Mouse (Mus musculus): ENCODE data around the gene Adgrv1.

Adgrv1 gene

DNA sequence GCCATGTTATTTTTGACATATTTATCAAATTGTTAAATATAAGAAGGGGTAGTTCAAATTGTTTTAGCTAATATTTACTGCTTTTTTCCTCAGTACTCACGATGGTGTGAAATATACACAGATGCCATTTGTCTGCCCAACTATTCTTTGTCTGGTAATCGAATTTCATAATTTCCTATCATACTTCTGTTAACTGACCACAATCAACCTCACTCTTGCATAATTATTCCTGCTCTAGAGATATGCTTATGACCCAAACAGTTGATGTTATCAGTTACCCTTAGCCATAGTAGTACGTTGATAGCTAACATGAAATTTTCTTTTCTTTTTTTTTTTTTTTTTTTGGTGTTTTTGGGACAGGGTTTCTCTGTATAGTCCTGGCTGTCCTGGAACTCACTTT is 393.5 kb downstream of the Adgrv1 start:
- no peak for DNase-seq (ENCODE audit: low spot score)

DNA sequence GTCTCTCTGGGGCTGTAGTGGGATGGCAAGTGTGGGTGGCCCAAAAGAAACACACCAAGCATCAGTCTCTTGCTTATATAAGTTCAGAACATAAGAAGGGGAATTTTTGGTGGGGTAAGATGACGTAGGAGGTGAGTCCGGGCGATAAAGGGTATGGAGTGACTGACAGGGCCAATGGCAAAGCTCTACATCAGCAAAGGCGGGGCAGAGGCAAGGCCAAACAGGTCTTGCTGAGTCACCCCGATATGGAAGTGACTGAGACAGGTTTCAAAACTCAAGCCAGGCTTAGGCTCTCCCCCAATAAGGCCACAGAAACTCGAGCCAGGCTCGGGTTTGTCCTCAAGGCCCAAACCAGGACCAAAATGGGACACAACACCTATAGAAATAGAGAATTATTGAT is 394.1 kb downstream of the Adgrv1 start:
- DNase-seq (ENCODE audit: low spot score) = no peak

DNA sequence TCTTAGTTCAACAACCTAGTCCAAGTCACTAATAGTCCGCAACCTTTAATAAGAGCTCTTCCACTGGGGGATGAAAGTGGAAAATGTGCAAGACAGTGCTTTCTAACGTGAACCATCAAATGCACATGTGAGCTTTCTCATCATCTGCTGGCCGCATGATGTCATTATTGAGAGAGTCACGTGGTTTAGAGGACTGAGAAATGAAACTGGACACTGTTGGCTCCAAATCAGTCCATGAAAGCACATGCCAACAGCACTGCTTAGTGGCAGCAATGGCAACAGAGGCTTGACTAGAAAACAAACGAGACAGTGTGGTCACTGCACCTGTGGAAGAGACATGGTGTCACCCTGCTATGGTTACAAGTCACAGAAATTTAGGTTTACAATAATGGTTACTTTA is 395.0 kb downstream of the Adgrv1 start:
- no peak for DNase-seq (ENCODE audit: low spot score)

DNA sequence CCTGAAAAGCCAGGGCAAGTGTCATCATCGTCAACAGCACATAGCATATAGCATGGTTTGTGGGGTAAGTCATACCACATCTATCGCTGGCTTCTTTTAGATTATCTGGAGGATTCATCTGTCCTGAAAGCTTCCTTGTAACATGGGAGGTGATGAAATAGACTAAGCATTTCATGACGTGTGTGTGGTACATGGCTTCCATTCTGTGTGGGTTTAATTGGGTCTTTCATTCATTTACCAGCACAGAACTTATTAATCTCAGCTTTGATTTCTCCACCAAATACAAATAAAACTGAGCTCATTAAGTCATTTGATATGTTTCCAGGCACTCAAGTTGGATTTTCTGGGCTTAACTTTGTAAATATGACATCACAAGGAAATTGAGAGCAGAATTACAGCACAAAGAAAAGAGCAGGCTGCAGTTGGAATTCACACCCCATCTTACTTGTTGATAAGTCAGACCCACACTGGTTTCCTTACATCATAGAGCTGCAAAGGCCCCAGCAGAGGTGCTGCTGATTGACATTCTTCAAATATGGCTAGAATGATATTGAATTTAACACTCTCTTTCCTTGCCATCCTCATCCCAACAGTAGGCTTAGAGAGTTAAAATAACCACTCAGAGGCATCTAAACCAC is 396.1 kb downstream of the Adgrv1 start:
- no peak for DNase-seq (ENCODE audit: low spot score)

GRCm38 (mm10) chr13:81234031-81234430 is 398.9 kb downstream of the Adgrv1 start:
- no peak for DNase-seq (ENCODE audit: low spot score)

DNA sequence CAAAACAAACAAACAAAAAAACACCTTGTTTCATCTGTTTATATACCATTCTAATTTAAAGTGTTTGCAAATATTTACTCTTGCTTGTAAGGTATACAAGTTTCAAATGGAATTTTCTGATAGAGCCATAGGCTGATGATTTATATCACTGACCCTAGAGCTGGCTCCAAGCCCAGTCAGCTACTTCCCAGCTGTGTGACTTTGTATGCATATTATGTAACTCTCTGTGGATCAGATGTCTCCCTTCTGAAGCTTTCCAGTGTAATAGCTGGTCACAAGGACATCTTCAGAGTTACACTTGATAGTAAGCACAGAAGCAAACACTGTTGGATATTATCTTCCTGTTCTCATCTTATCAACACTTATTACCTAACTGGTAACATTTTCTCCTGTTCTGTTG is 400.1 kb downstream of the Adgrv1 start:
- no peak for DNase-seq (ENCODE audit: low spot score)

GRCm38 (mm10) chr13:81230161-81230560 is 402.8 kb downstream of the Adgrv1 start:
- DNase-seq (ENCODE audit: low spot score) = no peak

- DNase-seq (ENCODE audit: low spot score) = no peak
Observed at GRCm38 (mm10) chr13:81223768-81224167, 409.2 kb downstream of the Adgrv1 start.

DNA sequence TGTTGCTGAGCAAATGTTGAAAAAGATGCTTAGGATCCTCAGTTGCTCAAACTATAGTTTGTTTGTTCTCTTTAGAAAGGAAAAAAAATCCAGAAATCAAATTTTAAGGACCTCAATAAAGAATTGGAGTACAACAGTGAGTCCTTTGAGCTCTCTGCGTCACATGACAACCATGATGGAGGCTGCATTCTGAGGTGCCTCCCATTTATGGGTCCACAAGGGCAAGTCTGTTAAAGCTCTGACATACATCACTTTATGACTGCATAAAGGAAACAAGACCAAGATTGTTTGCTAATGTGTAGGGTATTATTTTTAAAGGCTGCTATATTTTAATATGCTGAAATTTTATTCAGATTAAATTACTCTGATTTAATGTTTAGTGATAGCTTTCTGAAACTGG is 410.6 kb downstream of the Adgrv1 start:
- no peak for DNase-seq (ENCODE audit: low spot score)

- no peak for DNase-seq (ENCODE audit: low spot score)
Observed at GRCm38 (mm10) chr13:81211436-81211835, 421.5 kb downstream of the Adgrv1 start.

DNA sequence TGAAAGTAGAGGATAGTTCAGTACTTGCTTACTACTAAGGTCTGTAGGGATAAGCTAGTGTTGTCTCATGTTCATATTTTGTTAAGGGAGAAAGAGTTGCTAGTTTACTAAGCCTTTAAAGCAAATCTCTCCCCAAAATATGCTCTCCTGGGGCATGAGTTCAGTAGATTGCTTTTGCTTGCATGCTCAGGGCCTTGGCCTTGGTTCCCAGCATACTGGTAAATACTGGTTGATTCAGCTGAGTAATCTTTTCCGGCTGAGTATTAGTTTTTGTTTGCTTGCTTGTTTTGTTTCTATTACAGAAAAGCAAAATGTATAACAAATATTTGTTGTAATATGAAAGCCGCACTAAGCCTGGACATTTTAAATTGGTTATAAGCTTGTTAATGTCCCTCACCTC is 422.4 kb downstream of the Adgrv1 start:
- no peak for DNase-seq (ENCODE audit: low spot score)

GRCm38 (mm10) chr13:81209815-81210214 is 423.1 kb downstream of the Adgrv1 start:
- DNase-seq (ENCODE audit: low spot score) = no peak

- DNase-seq (ENCODE audit: low spot score) = no peak
Observed at GRCm38 (mm10) chr13:81208106-81208613, 424.8 kb downstream of the Adgrv1 start.

- DNase-seq (ENCODE audit: low spot score) = no peak
Observed at GRCm38 (mm10) chr13:81181966-81182908, 450.7 kb downstream of the Adgrv1 start.

GRCm38 (mm10) chr13:81181459-81181858 is 451.5 kb downstream of the Adgrv1 start:
- peak; percentile 6 for DNase-seq (ENCODE audit: low spot score)

DNA sequence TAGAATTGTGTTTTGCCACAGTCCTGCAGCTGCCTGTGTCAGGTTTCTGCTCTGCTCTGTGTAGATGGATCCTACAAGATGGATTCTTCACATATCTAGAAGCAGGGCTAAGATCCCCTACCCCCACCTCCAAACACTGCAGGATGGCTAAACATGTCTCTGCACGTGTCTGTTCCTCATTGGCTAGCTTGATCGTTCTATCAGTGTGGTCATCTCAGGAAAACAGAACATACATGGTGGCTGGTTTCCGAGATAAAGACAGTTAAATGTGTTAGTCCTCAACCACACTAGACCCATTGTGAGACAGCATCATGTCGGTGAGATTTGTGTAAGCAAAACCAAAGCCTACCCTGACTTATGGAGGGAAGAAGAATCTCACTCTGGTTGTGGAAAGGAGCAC is 456.1 kb downstream of the Adgrv1 start:
- DNase-seq (ENCODE audit: low spot score) = no peak

- no peak for DNase-seq (ENCODE audit: low spot score)
Observed at GRCm38 (mm10) chr13:81176071-81176470, 456.9 kb downstream of the Adgrv1 start.

DNA sequence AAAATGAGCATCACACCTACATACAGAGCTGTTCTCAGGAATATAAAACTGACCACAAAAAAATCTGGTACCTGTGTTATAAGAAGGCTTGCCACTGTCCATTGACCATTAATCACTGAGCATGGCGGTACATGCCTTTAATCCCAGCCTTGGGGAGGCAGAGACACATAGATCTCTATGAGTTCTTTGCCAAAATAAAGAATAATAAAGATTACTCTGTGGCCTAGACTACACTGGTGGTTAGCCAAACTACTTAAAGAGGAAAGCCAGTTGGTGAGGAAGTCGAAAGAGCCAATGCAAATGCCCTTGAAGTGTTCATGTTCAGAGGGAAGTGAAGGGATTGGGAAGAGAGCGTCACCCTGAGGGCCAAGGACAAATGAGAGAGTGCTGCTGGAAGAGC is 461.8 kb downstream of the Adgrv1 start:
- DNase-seq (ENCODE audit: low spot score) = no peak

- DNase-seq (ENCODE audit: low spot score) = no peak
Observed at GRCm38 (mm10) chr13:81167450-81167849, 465.5 kb downstream of the Adgrv1 start.

- DNase-seq (ENCODE audit: low spot score) = no peak
Observed at GRCm38 (mm10) chr13:81159808-81160207, 473.1 kb downstream of the Adgrv1 start.

DNA sequence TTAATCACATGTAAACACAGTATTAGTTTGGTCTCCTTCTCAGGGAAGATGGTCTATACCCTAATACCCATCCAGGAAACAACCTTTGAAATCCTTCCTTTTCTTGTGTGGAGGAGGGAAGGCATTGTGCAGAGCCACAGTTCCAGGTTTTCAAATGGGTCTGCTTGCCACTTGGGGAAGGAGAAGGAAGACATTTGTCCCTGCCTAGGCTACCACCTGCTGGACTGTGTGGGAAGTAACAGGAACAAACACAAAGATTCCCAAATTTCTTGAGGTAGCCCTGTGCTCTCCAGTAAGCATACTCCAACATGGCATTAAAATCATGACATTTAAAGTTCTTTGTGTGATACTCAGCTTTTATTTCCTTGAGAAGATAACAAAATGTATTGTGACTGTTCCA is 477.6 kb downstream of the Adgrv1 start:
- peak; percentile 17 for DNase-seq (ENCODE audit: low spot score)

DNA sequence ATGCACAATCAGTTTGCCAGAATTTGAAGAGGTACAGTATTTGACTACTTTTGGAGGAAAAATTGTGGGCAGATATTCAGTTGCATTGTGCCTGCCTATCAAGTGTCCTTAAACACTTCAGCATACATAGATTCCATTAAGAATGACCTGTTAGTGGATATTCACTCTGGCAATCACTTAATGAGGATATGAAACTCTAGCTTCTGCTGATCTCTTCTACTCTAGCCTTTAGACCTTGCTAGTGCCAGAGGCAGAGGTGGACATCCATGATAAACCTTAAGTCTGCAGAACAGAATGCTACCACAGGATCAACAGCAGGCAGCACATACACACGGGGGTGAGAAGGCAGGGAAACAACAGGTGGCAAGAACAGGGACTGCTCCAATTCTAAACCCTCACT is 488.5 kb downstream of the Adgrv1 start:
- DNase-seq (ENCODE audit: low spot score) = no peak

- DNase-seq (ENCODE audit: low spot score) = no peak
Observed at GRCm38 (mm10) chr13:81142268-81142884, 490.6 kb downstream of the Adgrv1 start.
